Mouse (Mus musculus): ENCODE measurements at regions not wholly inside any gene's neighbourhood (a gene's known extent, or its start where the extent isn't known, plus 50 kb on each side); places are given as distances from the start of the nearest gene placed in this dataset.
"Not testable (repeated sequence)": the region's sequence is repeated elsewhere in the genome, so short reads cannot be mapped to it uniquely, and the experiment has no call there.

GRCm38 (mm10) chr11:24296893-24297624 is 219.2 kb downstream of the Bcl11a start:
- DNase-seq (ENCODE audit: low read depth): peak; percentile 11

- no peak for DNase-seq (ENCODE audit: low read depth)
These were observed 219.9 kb downstream of the Bcl11a start for GRCm38 (mm10) chr11:24297763-24298162.

GRCm38 (mm10) chr11:24300351-24300750 is 222.5 kb downstream of the Bcl11a start:
- DNase-seq (ENCODE audit: low read depth): no peak

GRCm38 (mm10) chr11:24301201-24301600 is 223.3 kb downstream of the Bcl11a start:
- DNase-seq (ENCODE audit: low read depth): no peak

GRCm38 (mm10) chr11:24305145-24305553 is 227.3 kb downstream of the Bcl11a start:
- no peak for DNase-seq (ENCODE audit: low read depth)

GRCm38 (mm10) chr11:24305691-24306090 is 227.8 kb downstream of the Bcl11a start:
- no peak for DNase-seq (ENCODE audit: low read depth)

GRCm38 (mm10) chr11:24306101-24306500 is 228.2 kb downstream of the Bcl11a start:
- DNase-seq (ENCODE audit: low read depth): no peak

GRCm38 (mm10) chr11:24307601-24308252 is 229.9 kb downstream of the Bcl11a start:
- DNase-seq (ENCODE audit: low read depth): peak; percentile 40

- no peak for DNase-seq (ENCODE audit: low read depth)
These were observed 230.4 kb downstream of the Bcl11a start for GRCm38 (mm10) chr11:24308253-24308633.

- no peak for DNase-seq (ENCODE audit: low read depth)
These were observed 236.2 kb downstream of the Bcl11a start for GRCm38 (mm10) chr11:24314046-24314445.

- DNase-seq (ENCODE audit: low read depth): no peak
These were observed 237.7 kb downstream of the Bcl11a start for GRCm38 (mm10) chr11:24315582-24315981.

- no peak for DNase-seq (ENCODE audit: low read depth)
These were observed 238.3 kb downstream of the Bcl11a start for GRCm38 (mm10) chr11:24316198-24316597.

GRCm38 (mm10) chr11:24317989-24318735 is 240.3 kb downstream of the Bcl11a start:
- no peak for DNase-seq (ENCODE audit: low read depth)

GRCm38 (mm10) chr11:24319222-24319621 is 241.4 kb downstream of the Bcl11a start:
- DNase-seq (ENCODE audit: low read depth): no peak

- DNase-seq (ENCODE audit: low read depth): not testable (repeated sequence)
These were observed 244.6 kb downstream of the Bcl11a start for GRCm38 (mm10) chr11:24322412-24322811.

GRCm38 (mm10) chr11:24328481-24328880 is 250.6 kb downstream of the Bcl11a start:
- DNase-seq (ENCODE audit: low read depth): no peak

- DNase-seq (ENCODE audit: low read depth): no peak
These were observed 252.7 kb downstream of the Bcl11a start for GRCm38 (mm10) chr11:24330366-24331124.

GRCm38 (mm10) chr11:24332241-24332640 is 254.4 kb downstream of the Bcl11a start:
- DNase-seq (ENCODE audit: low read depth): no peak

- DNase-seq (ENCODE audit: low read depth): no peak
These were observed 255.3 kb downstream of the Bcl11a start for GRCm38 (mm10) chr11:24333111-24333510.

- no peak for DNase-seq (ENCODE audit: low read depth)
These were observed 257.4 kb downstream of the Bcl11a start for GRCm38 (mm10) chr11:24335256-24335655.

- DNase-seq (ENCODE audit: low read depth): no peak
These were observed 260.3 kb downstream of the Bcl11a start for GRCm38 (mm10) chr11:24338111-24338510.

- DNase-seq (ENCODE audit: low read depth): no peak
These were observed 261.2 kb downstream of the Bcl11a start for GRCm38 (mm10) chr11:24339061-24339460.
